Mouse (Mus musculus) ES-Bruce4 (cell line): ENCODE results near the gene Ccdc148. TPM values are rescaled to one million over a fixed set of nuclear protein-coding genes. Genes with fewer than 3 reads are reported as not detected.

Source experiments
- H3K27ac ChIP-seq: 2 replicates; pipeline ENCODE4 v1.5.1; 2012; ENCODE audit warnings: low read length, inconsistent platforms; ENCODE audit not compliant: insufficient read depth
- H3K27me3 ChIP-seq: 2 replicates; pipeline ENCODE4 v1.6.1; 2012; ENCODE audit warnings: mild to moderate bottlenecking, low read length, inconsistent platforms; ENCODE audit not compliant: control insufficient read depth, poor library complexity, insufficient read depth, severe bottlenecking
- H3K36me3 ChIP-seq: 2 replicates; pipeline ENCODE4 v1.6.1; 2012; ENCODE audit warnings: inconsistent platforms, mild to moderate bottlenecking, low read length, moderate library complexity; ENCODE audit not compliant: control insufficient read depth, poor library complexity, insufficient read depth, severe bottlenecking
- H3K4me1 ChIP-seq: one replicate; pipeline ENCODE4 v1.8.1; 2011; ENCODE audit warnings: low read length; ENCODE audit not compliant: control insufficient read depth, insufficient read depth
- H3K4me3 ChIP-seq: 2 replicates; pipeline ENCODE4 v1.5.1; 2011; ENCODE audit warnings: low read depth, mild to moderate bottlenecking, low read length
- H3K9ac ChIP-seq: 2 replicates; pipeline ENCODE4 v1.6.1; 2012; ENCODE audit warnings: low read depth, mild to moderate bottlenecking, inconsistent platforms; ENCODE audit not compliant: poor library complexity, severe bottlenecking
- H3K9me3 ChIP-seq: replicated peaks from 2 replicates; pipeline ENCODE4 v1.6.1; 2012; ENCODE audit warnings: mild to moderate bottlenecking, low read length, inconsistent platforms; ENCODE audit not compliant: control insufficient read depth, poor library complexity, insufficient read depth, severe bottlenecking
- CTCF ChIP-seq: IDR thresholded peaks from one replicate; pipeline ENCODE4 v1.8.1; 2011; ENCODE audit warnings: low read depth, low read length
- EP300 ChIP-seq: IDR thresholded peaks from 2 replicates; pipeline ENCODE4 v1.6.1; 2011; ENCODE audit warnings: low read depth, low read length; ENCODE audit not compliant: insufficient read depth
- POLR2A ChIP-seq: IDR thresholded peaks from one replicate; pipeline ENCODE4 v1.8.1; 2011; ENCODE audit warnings: low read length; ENCODE audit not compliant: insufficient read depth
- polyA plus RNA-seq: library from polyadenylated mRNA; stranded (reverse); fragments of >200 nt; gene quantifications from 2 replicates; pipeline ENCODE4 v1.2.4, GENCODE M21; 2011; ENCODE audit warnings: low read depth; ENCODE audit not compliant: missing spikeins, insufficient read depth, insufficient read length

Gene Ccdc148
- polyA plus RNA-seq, 1 experiment, result 0.63 TPM

- no peak overlapping the region for H3K9ac ChIP-seq
Measured at GRCm38 (mm10) chr2:58906814-58907516, 253.5 kb downstream of the Ccdc148 start.

GRCm38 (mm10) chr2:58905057-58905456 is 255.4 kb downstream of the Ccdc148 start:
- H3K9me3 ChIP-seq, result peaks cover 7% of the 10 kb centered on the region
- TF ChIP-seq EP300, result no peak
- no peak for TF ChIP-seq POLR2A
- no peak for TF ChIP-seq CTCF
- no peaks in the 10 kb centered on the region for H3K4me1 ChIP-seq
- H3K36me3 ChIP-seq, result no peaks in the 10 kb centered on the region
- H3K27me3 ChIP-seq, result no peaks in the 10 kb centered on the region
- H3K27ac ChIP-seq, result no peak overlapping the region
- no peak overlapping the region for H3K4me3 ChIP-seq
- H3K9ac ChIP-seq, result no peak overlapping the region

More at GRCm38 (mm10) chr2:58906814-58907516, 253.5 kb downstream of the Ccdc148 start:
- Histone ChIP-seq H3K27me3 (no peaks in the 10 kb centered on the region), H3K9me3 (peaks cover 7% of the 10 kb centered on the region), H3K36me3 (no peaks in the 10 kb centered on the region), H3K4me1 (no peaks in the 10 kb centered on the region), H3K27ac (no peak overlapping the region), H3K4me3 (no peak overlapping the region)
- TF ChIP-seq CTCF (no peak), EP300 (no peak), POLR2A (no peak)

GRCm38 (mm10) chr2:58879876-58880275 is 280.6 kb downstream of the Ccdc148 start:
- no peaks in the 10 kb centered on the region for H3K36me3 ChIP-seq
- H3K27ac ChIP-seq, result no peak overlapping the region
- H3K9me3 ChIP-seq, result no peaks in the 10 kb centered on the region
- no peak overlapping the region for H3K4me3 ChIP-seq
- no peak overlapping the region for H3K9ac ChIP-seq
- peaks cover 2% of the 10 kb centered on the region for H3K4me1 ChIP-seq
- TF ChIP-seq EP300 (0 out of 2 replicates have a peak, but pooled peaks have one; percentile 7), POLR2A (no peak)
- no peaks in the 10 kb centered on the region; the same call in 1 of the 2 replicates for H3K27me3 ChIP-seq

GRCm38 (mm10) chr2:58859134-58859533 is 301.3 kb downstream of the Ccdc148 start, which contains the start of gene Gm11099:
Gene Gm11099, plus strand, starts transcription at chr2:58859434.
- Histone ChIP-seq H3K9me3 (no peaks in the 10 kb centered on the region), H3K36me3 (no peaks in the 10 kb centered on the region), H3K4me3 (no peak within 1 kb of the TSS), H3K9ac (no peak within 1 kb of the TSS), H3K27me3 (no peaks in the 10 kb centered on the region), H3K4me1 (no peaks in the 10 kb centered on the region), H3K27ac (no peak within 1 kb of the TSS)
- no peak for TF ChIP-seq EP300
- no peak for TF ChIP-seq CTCF
- no peak for TF ChIP-seq POLR2A

GRCm38 (mm10) chr2:58844499-58844898 is 316.0 kb downstream of the Ccdc148 start:
- TF ChIP-seq EP300 (no peak), CTCF (no peak), POLR2A (no peak)
- H3K36me3 ChIP-seq, result no peaks in the 10 kb centered on the region
- H3K27ac ChIP-seq, result no peak overlapping the region
- no peak overlapping the region for H3K4me3 ChIP-seq
- no peaks in the 10 kb centered on the region for H3K9me3 ChIP-seq
- H3K4me1 ChIP-seq, result no peaks in the 10 kb centered on the region
- no peak overlapping the region for H3K9ac ChIP-seq
- H3K27me3 ChIP-seq, result no peaks in the 10 kb centered on the region

GRCm38 (mm10) chr2:58842443-58842842 is 318.0 kb downstream of the Ccdc148 start:
- Histone ChIP-seq H3K4me1 (no peaks in the 10 kb centered on the region), H3K27ac (no peak overlapping the region), H3K27me3 (no peaks in the 10 kb centered on the region), H3K4me3 (no peak overlapping the region), H3K9ac (no peak overlapping the region), H3K36me3 (no peaks in the 10 kb centered on the region), H3K9me3 (no peaks in the 10 kb centered on the region)
- TF ChIP-seq CTCF (no peak), POLR2A (no peak), EP300 (no peak)
